Mouse (Mus musculus): ENCODE data around the gene Rpia.

GRCm38 (mm10) chr6:70740535-70740934, 51.5 kb downstream of the Rpia start:
- TF ChIP-seq CTCF (IDR thresholded peaks at IDR 0.05; ENCODE audit: low read depth, low read length) (no peak), POLR2A (IDR thresholded peaks at IDR 0.05; ENCODE audit: insufficient read depth, low read length) (no peak)

Data from ES-Bruce4 (cell line).